Mouse (Mus musculus) olfactory bulb, adult 2 months (tissue): Measurements from ENCODE around the gene Rdh16f1. TPM values are rescaled to one million over a fixed set of nuclear protein-coding genes. Genes with fewer than 3 reads are reported as not detected.
"Not testable (repeated sequence)": the region's sequence is repeated elsewhere in the genome, so short reads cannot be mapped to it uniquely, and the experiment has no call there.

Experiments used
- H3K27ac ChIP-seq: fragments of 200-500 bp; 2 replicates; pipeline ENCODE4 v1.5.1; 2012; ENCODE audit warnings: low read depth, low read length; ENCODE audit not compliant: insufficient read depth
- H3K4me1 ChIP-seq: fragments of 200-500 bp; 2 replicates; pipeline ENCODE4 v1.6.1; 2012; ENCODE audit warnings: low read length; ENCODE audit not compliant: control insufficient read depth, insufficient read depth
- H3K4me3 ChIP-seq: fragments of 200-500 bp; 2 replicates; pipeline ENCODE4 v1.5.1; 2012; ENCODE audit warnings: mild to moderate bottlenecking, low read depth, low read length, moderate library complexity; ENCODE audit not compliant: insufficient read depth
- CTCF ChIP-seq: fragments of 200-500 bp; IDR thresholded peaks from 2 replicates; pipeline ENCODE4 v1.5.1; 2012; ENCODE audit warnings: low read depth, mild to moderate bottlenecking, low read length, moderate library complexity; ENCODE audit not compliant: insufficient read depth
- POLR2A ChIP-seq: fragments of 200-500 bp; IDR thresholded peaks from 2 replicates; pipeline ENCODE4 v1.6.1; 2012; ENCODE audit warnings: mild to moderate bottlenecking, low read depth, low read length, moderate library complexity; ENCODE audit not compliant: insufficient read depth
- WGBS: fragments of 180-500 bp; shearing (Covaris S2); methylation state at CpG from one replicate; pipeline ENCODE4 v1.1.7; 2018; 5-methylcytosine and 5-hydroxymethylcytosine counted together
- polyA plus RNA-seq: library from polyadenylated mRNA; stranded (reverse); fragments of >200 nt; gene quantifications from 2 replicates; pipeline ENCODE4 v1.2.4, GENCODE M21; 2012; ENCODE audit warnings: low replicate concordance; ENCODE audit not compliant: missing spikeins, insufficient read depth, insufficient read length

Gene Rdh16f1
- polyA plus RNA-seq, 1 experiment = not detected

GRCm38 (mm10) chr10:127801612-127802011 is 42.0 kb downstream of the Rdh16f1 start:
- TF ChIP-seq CTCF (no peak), POLR2A (no peak)
- Histone ChIP-seq H3K4me1 (no peaks in the 10 kb centered on the region), H3K4me3 (no peak overlapping the region), H3K27ac (no peak overlapping the region)
- WGBS = 91% methylated on average over 2 of the region's 2 CpGs

- TF ChIP-seq CTCF (no peak), POLR2A (no peak)
- WGBS = 82% methylated on average over 5 of the region's 5 CpGs
- Histone ChIP-seq H3K4me3 (no peak overlapping the region), H3K4me1 (no peaks in the 10 kb centered on the region), H3K27ac (no peak overlapping the region)
These were observed 42.6 kb downstream of the Rdh16f1 start for GRCm38 (mm10) chr10:127802236-127802635.

DNA sequence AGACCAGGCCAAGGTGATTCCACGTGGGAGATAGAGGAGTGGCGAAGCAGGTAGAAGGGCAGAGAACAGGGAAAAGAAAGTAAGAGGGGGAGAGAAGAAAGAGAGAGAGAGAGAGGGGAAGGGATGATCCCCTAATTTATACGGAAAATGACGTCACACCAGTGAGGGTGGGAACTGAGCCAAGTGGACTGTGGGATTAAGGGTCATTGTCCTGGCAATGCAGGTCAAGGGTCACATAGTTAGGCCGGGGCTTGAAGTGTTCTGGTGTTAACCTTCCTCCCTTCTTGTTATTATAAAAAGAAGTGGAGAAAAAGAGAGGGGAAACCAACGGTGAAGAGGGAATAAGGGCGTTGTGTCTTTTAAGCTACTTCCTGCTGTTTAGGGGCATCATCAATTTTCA is 44.8 kb downstream of the Rdh16f1 start:
- no peak for TF ChIP-seq POLR2A
- TF ChIP-seq CTCF = no peak
- no peaks in the 10 kb centered on the region for H3K4me1 ChIP-seq
- H3K4me3 ChIP-seq = no peak overlapping the region
- H3K27ac ChIP-seq = no peak overlapping the region
- WGBS = 67% methylated on average over 7 of the region's 7 CpGs

- no peak overlapping the region for H3K27ac ChIP-seq
- no peak overlapping the region for H3K4me3 ChIP-seq
- TF ChIP-seq POLR2A (no peak), CTCF (no peak)
- no peaks in the 10 kb centered on the region for H3K4me1 ChIP-seq
These were observed 56.3 kb downstream of the Rdh16f1 start for GRCm38 (mm10) chr10:127815888-127816287.

DNA sequence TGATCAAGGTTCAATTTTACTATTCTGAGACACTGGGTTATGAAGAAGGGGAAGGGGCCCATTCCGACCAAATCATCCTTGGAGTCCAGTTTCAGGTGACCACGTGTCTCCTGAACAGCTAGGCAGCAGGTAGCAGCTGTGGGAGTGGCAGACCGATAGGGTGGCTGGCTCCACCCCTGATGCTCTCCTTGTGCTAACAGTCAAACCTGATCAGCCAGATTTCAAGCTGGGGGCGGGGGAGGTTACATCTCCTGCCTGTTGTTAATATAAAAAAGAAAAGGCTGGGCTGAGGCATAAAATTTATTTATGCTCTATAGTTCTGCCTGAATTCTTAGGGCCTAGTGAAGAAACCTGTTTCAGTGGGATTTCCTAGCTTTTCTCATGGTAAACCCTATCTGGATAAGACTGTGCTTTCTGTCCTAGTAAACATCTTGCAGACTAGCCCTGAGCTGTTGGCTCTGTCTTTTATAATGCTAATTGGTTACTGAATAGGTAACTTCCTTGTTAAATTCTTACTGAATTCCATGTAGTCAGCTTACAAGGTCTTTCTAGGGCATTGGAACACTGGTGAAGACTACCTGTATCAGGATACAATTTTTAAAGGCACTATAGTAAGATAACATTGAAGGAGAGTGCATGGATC is 57.8 kb downstream of the Rdh16f1 start:
- not testable (repeated sequence) for H3K4me1 ChIP-seq, H3K4me3 ChIP-seq, H3K27ac ChIP-seq
- 82% methylated on average over 4 of the region's 4 CpGs for WGBS

- not testable (repeated sequence) for H3K4me1 ChIP-seq
- 88% methylated on average over 2 of the region's 2 CpGs for WGBS
These were observed 62.2 kb downstream of the Rdh16f1 start for GRCm38 (mm10) chr10:127821806-127822205.

DNA sequence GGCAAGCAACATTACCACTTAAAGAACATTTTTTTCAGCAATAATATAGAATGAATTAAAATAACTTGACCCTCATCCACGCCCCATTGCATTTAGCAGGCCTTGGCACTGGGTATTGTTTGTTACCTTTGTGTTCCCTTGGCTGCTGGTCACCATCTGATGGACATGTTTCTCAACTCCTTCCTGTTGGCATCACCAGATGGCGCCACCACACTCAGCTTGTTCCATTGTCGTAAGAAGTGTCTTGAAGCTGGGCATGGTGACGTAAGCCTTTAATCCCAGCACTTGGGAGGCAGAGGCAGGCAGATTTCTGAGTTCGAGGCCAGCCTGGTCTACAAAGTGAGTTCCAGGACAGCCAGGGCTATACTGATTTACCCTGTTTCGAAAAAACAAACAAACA is 65.8 kb downstream of the Rdh16f1 start:
- TF ChIP-seq POLR2A = no peak
- no peak for TF ChIP-seq CTCF
- WGBS = 83% methylated on average over 6 of the region's 6 CpGs
- H3K27ac ChIP-seq = no peak overlapping the region

More at GRCm38 (mm10) chr10:127821806-127822205, 62.2 kb downstream of the Rdh16f1 start:
- not testable (repeated sequence) for H3K27ac ChIP-seq, H3K4me3 ChIP-seq

DNA sequence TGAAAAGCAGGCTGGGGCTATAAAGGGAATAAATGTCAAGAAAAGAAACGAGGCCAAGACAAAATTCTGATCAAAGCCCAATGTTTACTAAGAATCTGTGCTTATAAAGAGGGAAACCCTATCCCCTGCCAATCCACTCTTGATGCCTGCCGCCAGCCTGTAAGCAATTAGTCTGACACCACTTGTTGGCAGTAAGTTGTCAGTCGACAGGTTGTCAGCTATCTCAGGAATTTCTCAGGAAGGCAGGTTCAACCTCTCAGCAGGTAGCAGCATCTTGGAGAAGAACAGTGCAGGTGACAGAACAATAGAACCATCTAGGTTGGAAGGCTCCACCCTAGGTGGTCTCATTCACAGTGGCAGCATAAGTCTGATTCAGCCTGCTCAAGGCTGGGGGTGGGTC is 69.5 kb downstream of the Rdh16f1 start:
- 57% methylated on average over 3 of the region's 3 CpGs for WGBS
- no peaks in the 10 kb centered on the region for H3K4me1 ChIP-seq
- H3K27ac ChIP-seq = no peak overlapping the region
- no peak overlapping the region for H3K4me3 ChIP-seq
- TF ChIP-seq POLR2A = no peak
- TF ChIP-seq CTCF = no peak

More for the DNA sequence above, 65.8 kb downstream of the Rdh16f1 start:
- H3K4me1 ChIP-seq = no peaks in the 10 kb centered on the region
- H3K4me3 ChIP-seq = no peak overlapping the region

DNA sequence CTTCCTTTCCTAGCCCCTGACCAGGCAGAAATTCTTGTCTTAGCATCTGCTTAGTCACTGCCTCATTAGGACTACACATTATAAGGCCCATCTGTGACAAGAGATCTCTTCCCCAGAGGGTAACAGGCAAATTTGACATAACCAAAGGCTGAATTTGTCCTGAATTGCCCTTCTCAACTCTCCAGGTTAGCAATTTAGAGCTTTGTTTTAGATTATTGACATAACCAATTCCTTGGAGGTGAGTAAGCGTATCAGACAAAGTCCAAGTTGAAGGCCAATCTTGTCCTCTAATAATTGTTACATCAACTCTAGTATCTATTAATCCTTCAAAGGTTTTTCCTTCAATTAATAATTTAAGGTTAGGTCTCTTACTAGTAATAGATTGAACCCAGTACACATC is 74.6 kb downstream of the Rdh16f1 start:
- not testable (repeated sequence) for H3K4me1 ChIP-seq, H3K27ac ChIP-seq, H3K4me3 ChIP-seq
- whole genome bisulfite sequencing = 98% methylated on average over 1 of the region's 1 CpGs

- Histone ChIP-seq H3K4me3 (no peak overlapping the region), H3K4me1 (no peaks in the 10 kb centered on the region), H3K27ac (no peak overlapping the region)
- TF ChIP-seq POLR2A (no peak), CTCF (no peak)
- 86% methylated on average over 5 of the region's 5 CpGs for WGBS
These were observed 75.7 kb downstream of the Rdh16f1 start for GRCm38 (mm10) chr10:127835292-127835691.

DNA sequence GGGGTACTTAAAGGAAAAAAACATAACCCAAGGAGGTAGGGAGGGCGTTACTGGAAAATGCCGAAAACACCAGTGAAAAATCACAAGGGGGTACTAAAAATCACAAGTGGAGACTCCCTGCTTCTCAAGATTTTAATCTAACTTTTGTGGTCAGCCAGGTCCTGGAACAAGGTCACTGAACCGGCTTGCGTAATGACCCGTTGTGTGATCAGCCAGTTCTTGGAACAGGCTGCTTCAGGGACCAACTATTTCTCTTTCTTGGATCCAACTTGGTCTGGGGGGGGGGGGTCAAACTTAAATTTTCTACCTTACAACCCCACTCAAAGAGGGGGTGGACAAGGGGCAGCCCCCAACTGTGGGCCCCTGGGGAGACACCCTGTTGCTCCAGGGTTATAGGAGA is 78.2 kb downstream of the Rdh16f1 start:
- 97% methylated on average over 5 of the region's 5 CpGs for WGBS
- not testable (repeated sequence) for H3K4me1 ChIP-seq, H3K4me3 ChIP-seq, H3K27ac ChIP-seq
